8 mouse cellular contexts compared by ENCODE assay signal in the genomic region with DNA sequence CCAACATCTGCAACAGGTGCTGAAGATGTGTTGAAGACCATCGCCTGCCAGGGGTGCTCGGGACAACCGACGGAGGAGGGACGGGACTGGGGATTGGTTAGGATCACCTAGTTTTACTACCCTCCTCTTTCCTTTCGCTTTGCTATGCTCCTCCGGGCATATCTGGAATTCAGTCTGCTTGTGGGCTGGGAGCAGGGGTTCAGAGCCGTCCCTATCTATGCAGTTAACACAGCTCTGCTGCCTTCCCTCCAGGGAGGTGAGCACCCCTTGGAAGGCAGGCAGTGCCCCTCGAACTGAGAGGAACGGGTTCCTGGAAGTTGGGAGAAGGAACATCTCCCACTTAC. TPM values are rescaled to one million over a fixed set of nuclear protein-coding genes. Genes with fewer than 3 reads are reported as not detected.
DNase-seq lines count a peak whose midpoint lies in the region; ATAC-seq and TF ChIP-seq lines count a peak whose summit lies in the region.

No protein-coding gene starts in this region.

- H3K4me1 ChIP-seq in heart, adult 2 months (ENCODE audit: control insufficient read depth, insufficient read depth, low read length): peaks cover 31% of the 10 kb centered on the region
- H3K4me1 ChIP-seq in E14TG2a.4 (replicated peaks; ENCODE audit: low read depth, low read length): peaks cover 87% of the 10 kb centered on the region
- peaks cover 49% of the 10 kb centered on the region for H3K4me1 ChIP-seq in heart, embryonic 16.5 days (ENCODE audit: control insufficient read depth, insufficient read depth, low read length)
- peaks cover 30 to 55% of the 10 kb centered on the region in 2 experiments for H3K4me1 ChIP-seq in liver, embryonic 14.5 days (replicated peaks; ENCODE audit: control insufficient read depth in 2 of 2, insufficient read depth in 2 of 2, low read length in 1 of 2)

- peak overlapping the region; percentile 43 for H3K9ac ChIP-seq in heart, adult 2 months (ENCODE audit: low read depth, low read length)
- peak overlapping the region; percentile 11; the same call in 1 of the 2 replicates for H3K9ac ChIP-seq in heart, embryonic 16.5 days (ENCODE audit: low read length)
- H3K9ac ChIP-seq in liver, embryonic 14.5 days (replicated peaks): no peak overlapping the region

- TF ChIP-seq CTCF in heart, adult 2 months (IDR thresholded peaks at IDR 0.05): no peak
- no peak for TF ChIP-seq CTCF in E14TG2a.4 (conservative IDR thresholded peaks at IDR 0.05; ENCODE audit: low read length)
- 0 out of 2 replicates have a peak, but pooled peaks have one; percentile 2 for TF ChIP-seq CTCF in liver, embryonic 14.5 days (IDR thresholded peaks at IDR 0.05; ENCODE audit: low read depth)

- DNase-seq in heart, adult 2 months: peak in 1 of 2 experiments; percentile 47
- DNase-seq in heart, postnatal 25 days (ENCODE audit: low spot score): no peak
- no peak for DNase-seq in liver, embryonic 14.5 days (ENCODE audit: low read depth in 3 of 3, low spot score in 3 of 3)
- DNase-seq in right cerebral cortex, postnatal 36 days (ENCODE audit: low spot score in 2 of 2): no peak
- no peak for DNase-seq in cerebellum, adult 11-12 months
- no peak for DNase-seq in embryo, embryonic 11 days

- H3K4me2 ChIP-seq in heart, embryonic 16.5 days (ENCODE audit: low read depth, low read length): peak overlapping the region; percentile 63
- H3K4me2 ChIP-seq in liver, embryonic 14.5 days (ENCODE audit: low read depth): peak overlapping the region; percentile 43

- no peak for TF ChIP-seq EP300 in heart, adult 2 months (IDR thresholded peaks at IDR 0.05; ENCODE audit: insufficient read depth, low read depth, low read length)
- TF ChIP-seq EP300 in liver, embryonic 14.5 days (IDR thresholded peaks at IDR 0.05; ENCODE audit: low read depth): no peak

- no peaks in the 10 kb centered on the region for H3K9me3 ChIP-seq in E14TG2a.4 (ENCODE audit: low read length)
- H3K9me3 ChIP-seq in heart, embryonic 16.5 days (replicated peaks; ENCODE audit: control insufficient read depth, low read length): no peaks in the 10 kb centered on the region
- no peaks in the 10 kb centered on the region for H3K9me3 ChIP-seq in liver, embryonic 14.5 days (ENCODE audit: control insufficient read depth, low read length)

- H3K36me3 ChIP-seq in heart, adult 2 months (ENCODE audit: control insufficient read depth, insufficient read depth, low read length): peaks cover 6% of the 10 kb centered on the region; the same call in 1 of the 2 replicates
- peaks cover 15% of the 10 kb centered on the region; the same call in 1 of the 2 replicates for H3K36me3 ChIP-seq in E14TG2a.4 (ENCODE audit: insufficient read depth, low read length)
- H3K36me3 ChIP-seq in heart, embryonic 16.5 days (ENCODE audit: control insufficient read depth, insufficient read depth): no peaks in the 10 kb centered on the region
- H3K36me3 ChIP-seq in liver, embryonic 14.5 days (replicated peaks; ENCODE audit: control insufficient read depth, insufficient read depth, low read depth): no peaks in the 10 kb centered on the region

- H3K27me3 ChIP-seq in heart, adult 2 months (ENCODE audit: control insufficient read depth, insufficient read depth, low read length): no peaks in the 10 kb centered on the region
- peaks cover 85% of the 10 kb centered on the region for H3K27me3 ChIP-seq in E14TG2a.4 (ENCODE audit: insufficient read depth, low read length)
- H3K27me3 ChIP-seq in heart, embryonic 16.5 days (ENCODE audit: control insufficient read depth, insufficient read depth, low read length): peaks cover 51% of the 10 kb centered on the region
- peaks cover 57% of the 10 kb centered on the region for H3K27me3 ChIP-seq in liver, embryonic 14.5 days (ENCODE audit: control insufficient read depth, insufficient read depth, low read length)

- intact Hi-C loops in heart, adult 2 months (cut with DNase I): no loop called here
- intact Hi-C loops in heart, postnatal 25 days (cut with DNase I): no loop called here

- peak; percentile 41; the same call in 1 of the 2 replicates for TF ChIP-seq POLR2A in heart, adult 2 months (IDR thresholded peaks at IDR 0.05; ENCODE audit: insufficient read depth, low read depth, low read length)

- no peak for ATAC-seq in heart, embryonic 16.5 days (replicated peaks; ENCODE audit: extremely low read depth, insufficient read depth, low FRiP score)
- ATAC-seq in liver, embryonic 14.5 days (ENCODE audit: insufficient read depth): no peak

- 50% methylated on average over 10 of the region's 10 CpGs for WGBS in heart, adult 2 months
- 15% methylated on average over 10 of the region's 10 CpGs for WGBS in heart, embryonic 16.5 days
- WGBS in liver, embryonic 14.5 days (ENCODE audit: insufficient replicate concordance): 8% methylated on average over 10 of the region's 10 CpGs

- no peak overlapping the region; the same call in 1 of the 2 replicates for H3K27ac ChIP-seq in heart, adult 2 months
- H3K27ac ChIP-seq in heart, embryonic 16.5 days (ENCODE audit: low read length): no peak overlapping the region
- H3K27ac ChIP-seq in liver, embryonic 14.5 days: no peak overlapping the region

- peak overlapping the region; percentile 13; the same call in 1 of the 2 replicates for H3K4me3 ChIP-seq in heart, adult 2 months
- peak overlapping the region; percentile 71 for H3K4me3 ChIP-seq in E14TG2a.4 (replicated peaks; ENCODE audit: low read length)
- peak overlapping the region; percentile 46 for H3K4me3 ChIP-seq in heart, embryonic 16.5 days (ENCODE audit: low read length)
- peak overlapping the region; percentile 1 to 31; a peak in 2 of 4 replicates for H3K4me3 ChIP-seq in liver, embryonic 14.5 days (ENCODE audit: insufficient read depth in 1 of 2, low read depth in 2 of 2, low read length in 2 of 2)

- H3K79me2 ChIP-seq in heart, adult 2 months (replicated peaks; ENCODE audit: control insufficient read depth, insufficient read depth, low read length): no peaks in the 10 kb centered on the region

RNA-seq across cellular contexts. Expression of a gene that starts 5.8 kb away (rescaled TPM):
- total RNA-seq in heart, adult 2 months (2021): 10 to 100 TPM; 19.0 to 24.4 TPM
- polyA plus RNA-seq in heart, adult 2 months (2012; rRNA removed): 10.2 and 12.4 TPM in 2 replicates
- 10 to 100 TPM; 20.6 to 21.9 TPM for total RNA-seq in heart, postnatal 25 days (2021)
- 30.3 and 34.7 TPM in 2 replicates for polyA plus RNA-seq in heart, embryonic 16.5 days (2015; fragmentation: Nextera tagmentation; extraction: Ambion mirVana)
- polyA plus RNA-seq in liver, embryonic 14.5 days (2012; rRNA removed): 6.9 and 13.0 TPM in 2 replicates
- 16.5 and 17.5 TPM in 2 replicates for polyA plus RNA-seq in liver, embryonic 14.5 days (2014; fragmentation: Nextera tagmentation; extraction: Ambion mirVana)

RNA-seq across cellular contexts. Expression of a gene that starts 6.9 kb away (rescaled TPM):
- 100 to 1,000 TPM; 181 to 206 TPM for total RNA-seq in heart, adult 2 months (2021)
- polyA plus RNA-seq in heart, adult 2 months (2012; rRNA removed): 193 and 244 TPM in 2 replicates
- 100 to 1,000 TPM; 174 to 181 TPM for total RNA-seq in heart, postnatal 25 days (2021)
- 3.2 and 3.3 TPM in 2 replicates for polyA plus RNA-seq in heart, embryonic 16.5 days (2015; fragmentation: Nextera tagmentation; extraction: Ambion mirVana)
- 21.4 and 22.0 TPM in 2 replicates for polyA plus RNA-seq in liver, embryonic 14.5 days (2012; rRNA removed)
- 5.7 and 6.6 TPM in 2 replicates for polyA plus RNA-seq in liver, embryonic 14.5 days (2014; fragmentation: Nextera tagmentation; extraction: Ambion mirVana)

RNA-seq across cellular contexts. Expression of a gene that starts 11.0 kb away (rescaled TPM):
- 10 to 100 TPM in 1 of 2 experiments, 1 to 10 TPM in 1; 7.9 to 11.4 TPM for total RNA-seq in heart, adult 2 months (2021)
- polyA plus RNA-seq in heart, adult 2 months (2012; rRNA removed): 16.3 and 23.2 TPM in 2 replicates
- total RNA-seq in heart, postnatal 25 days (2021): 10 to 100 TPM in 1 of 2 experiments, 1 to 10 TPM in 1; 8.8 to 10.4 TPM
- 19.6 and 28.0 TPM in 2 replicates for polyA plus RNA-seq in heart, embryonic 16.5 days (2015; fragmentation: Nextera tagmentation; extraction: Ambion mirVana)
- 4.9 and 6.2 TPM in 2 replicates for polyA plus RNA-seq in liver, embryonic 14.5 days (2012; rRNA removed)
- 2.3 and 3.8 TPM in 2 replicates for polyA plus RNA-seq in liver, embryonic 14.5 days (2014; fragmentation: Nextera tagmentation; extraction: Ambion mirVana)

Comparison
In these comparisons a context has a peak if more than half of its experiments do, and no peak if none do; other contexts are left out.
1. H3K4me3 ChIP-seq: peak in every context shown above with its lines; median percentile 71 in E14TG2a.4; 46 in heart, embryonic 16.5 days; 16 in liver, embryonic 14.5 days; 13 in heart, adult 2 months.